In genomic region chr11:103661863-103662262, GRCm38 (mm10) we compare ENCODE assay signal across 21 mouse cellular contexts. TPM values are rescaled to one million over a fixed set of nuclear protein-coding genes. Genes with fewer than 3 reads are reported as not detected.
A peak's percentile ranks its signal among the peaks of the same experiment; 100 is the strongest.
DNase-seq lines count a peak whose midpoint lies in the region; TF ChIP-seq lines count a peak whose summit lies in the region.
"Had no signal": no experiment of that assay in that cellular context is flagged by ENCODE, and none has a peak within 500 bp of the region (broad histone marks: within the 10 kb centered on the region; RNA-seq: fewer than 3 reads in every experiment).

No protein-coding gene starts in this region.

- peaks cover 24% of the 10 kb centered on the region for H3K4me1 ChIP-seq in cortical plate, adult 2 months (ENCODE audit: control insufficient read depth, insufficient read depth, low read length)
- H3K4me1 ChIP-seq: liver, embryonic 15.5 days had no signal

- peak; percentile 54 to 70 for DNase-seq in layer of hippocampus, adult 18-20 months (ENCODE audit: low spot score in 2 of 2)
- no peak for DNase-seq in layer of hippocampus, adult 9-10 months (ENCODE audit: low spot score)
- DNase-seq in left cerebral cortex, adult 2 months (ENCODE audit: extremely low spot score in 1 of 2, low spot score in 2 of 2), result peak in 1 of 2 experiments; percentile 72
- DNase-seq in right cerebral cortex, postnatal 10 days (ENCODE audit: low spot score in 2 of 2), result peak; percentile 67 to 81
- no peak for DNase-seq in embryo, embryonic 10.5 days (ENCODE audit: low spot score)
- DNase-seq in thymus, postnatal 25 days, result no peak
- DNase-seq: cerebellum, adult 11 months; heart, adult 2 months; kidney, adult 9 months; kidney, postnatal 4 days; lung, postnatal 14 days; thymus, postnatal 14 days had no signal

- no peak for TF ChIP-seq POLR2A in cortical plate, adult 2 months (IDR thresholded peaks at IDR 0.05; ENCODE audit: extremely low read depth, insufficient read depth, low read length)

- intact Hi-C loops in left cerebral cortex, adult 2 months (cut with DNase I), result loop anchor here (1.0 to 10.0 kb wide), 4 partner anchors 9 to 467 kb away; partner anchors contain the start of gene Rprml

- no peak for TF ChIP-seq CTCF in cortical plate, adult 2 months (IDR thresholded peaks at IDR 0.05; ENCODE audit: extremely low read depth, insufficient read depth, low read length)
- TF ChIP-seq CTCF in left cerebral cortex, adult 2 months (IDR thresholded peaks at IDR 0.05), result no peak

- no peak overlapping the region for H3K4me3 ChIP-seq in cortical plate, adult 2 months (ENCODE audit: insufficient read depth, low read length)
- H3K4me3 ChIP-seq in left cerebral cortex, adult 2 months, result no peak overlapping the region
- H3K4me3 ChIP-seq: embryonic facial prominence, embryonic 15.5 days; forebrain, embryonic 13.5 days; heart, adult 2 months; limb, embryonic 13.5 days; liver, embryonic 15.5 days had no signal

- peak overlapping the region; percentile 85 for H3K27ac ChIP-seq in cortical plate, adult 2 months (ENCODE audit: insufficient read depth, low read length)
- H3K27ac ChIP-seq in left cerebral cortex, adult 2 months, result peak overlapping the region; percentile 80
- H3K27ac ChIP-seq: embryonic facial prominence, embryonic 15.5 days; forebrain, embryonic 13.5 days; heart, adult 2 months; limb, embryonic 13.5 days; liver, embryonic 15.5 days had no signal

RNA-seq across cellular contexts. Expression of gene Rprml, which starts 12.5 kb away (rescaled TPM):
- 100 to 1,000 TPM; 109 to 113 TPM for total RNA-seq in layer of hippocampus, adult 18-20 months (2021)
- 107 and 122 TPM in 2 replicates for polyA plus RNA-seq in cortical plate, adult 2 months (2012; rRNA removed)
- total RNA-seq in left cerebral cortex, adult 2 months (2021), result 10 to 100 TPM; 92.5 to 92.7 TPM
- total RNA-seq: heart, adult 2 months; heart, postnatal 25 days; megakaryocyte-erythroid progenitor cell, adult 5-6 weeks had no signal
- polyA plus RNA-seq: heart, adult 2 months; liver, embryonic 15.5 days; stomach, embryonic 14.5 days had no signal

RNA-seq across cellular contexts. Expression of gene Lyzl6, which starts 23.2 kb away (rescaled TPM):
- total RNA-seq in layer of hippocampus, adult 18-20 months (2021), result not detected
- polyA plus RNA-seq in cortical plate, adult 2 months (2012; rRNA removed), result not detected in 2 replicates
- total RNA-seq in left cerebral cortex, adult 2 months (2021), result not detected
- total RNA-seq: gastrocnemius, adult 8-10 months; heart, adult 2 months; heart, postnatal 25 days; megakaryocyte-erythroid progenitor cell, adult 5-6 weeks had no signal
- polyA plus RNA-seq: embryonic facial prominence, embryonic 15.5 days; forebrain, embryonic 13.5 days; heart, adult 2 months; limb, embryonic 13.5 days; liver, embryonic 15.5 days; stomach, embryonic 14.5 days had no signal

RNA-seq across cellular contexts. Expression of gene Gosr2, which starts 35.8 kb away (rescaled TPM):
- 10 to 100 TPM; 67.2 to 67.8 TPM for total RNA-seq in layer of hippocampus, adult 18-20 months (2021)
- 92.3 and 99.9 TPM in 2 replicates for polyA plus RNA-seq in cortical plate, adult 2 months (2012; rRNA removed)
- total RNA-seq in left cerebral cortex, adult 2 months (2021), result 10 to 100 TPM; 71.1 to 72.4 TPM

RNA-seq across cellular contexts. Expression of gene Gm884, which starts 40.9 kb away (rescaled TPM):
- not detected for total RNA-seq in layer of hippocampus, adult 18-20 months (2021)
- not detected in 2 replicates for polyA plus RNA-seq in cortical plate, adult 2 months (2012; rRNA removed)
- total RNA-seq in left cerebral cortex, adult 2 months (2021), result under 1 TPM; 0.05 to 0.07 TPM
- total RNA-seq: gastrocnemius, adult 8-10 months; heart, adult 2 months; heart, postnatal 25 days; megakaryocyte-erythroid progenitor cell, adult 5-6 weeks had no signal
- polyA plus RNA-seq: embryonic facial prominence, embryonic 15.5 days; forebrain, embryonic 13.5 days; heart, adult 2 months; limb, embryonic 13.5 days; liver, embryonic 15.5 days; stomach, embryonic 14.5 days had no signal

Comparison
In these comparisons a context has a peak if more than half of its experiments do, and no peak if none do; other contexts are left out.
1. DNase-seq: peak in layer of hippocampus, adult 18-20 months (2 of 2) and right cerebral cortex, postnatal 10 days (2 of 2); none in layer of hippocampus, adult 9-10 months (single experiment), embryo, embryonic 10.5 days (single experiment) and thymus, postnatal 25 days (single experiment).